Mouse (Mus musculus) liver, adult 2 months (tissue): ENCODE data around the gene Zfr2.

Source experiments
- CTCF ChIP-seq: fragments of 200-500 bp; IDR thresholded peaks from 2 replicates; pipeline ENCODE4 v1.5.1; 2011; ENCODE audit warnings: low read depth, low read length, control low read depth
- POLR2A ChIP-seq: fragments of 200-500 bp; IDR thresholded peaks from 2 replicates; pipeline ENCODE4 v1.6.1; 2011; ENCODE audit warnings: low read length, control low read depth; ENCODE audit not compliant: insufficient read depth; ENCODE audit errors: extremely low read depth

GRCm38 (mm10) chr10:81236471-81237268 lies 3.7 kb downstream of the Zfr2 start:
- TF ChIP-seq POLR2A (no peak), CTCF (no peak)
